Mouse (Mus musculus) forebrain, embryonic 11.5 days (tissue): ENCODE measurements around the gene Zbtb3. TPM values are rescaled to one million over a fixed set of nuclear protein-coding genes. Genes with fewer than 3 reads are reported as not detected.

ENCODE experiments used
- polyA plus RNA-seq: library from polyadenylated mRNA; unstranded; fragments of >200 nt; fragmentation: Nextera tagmentation; extraction: Ambion mirVana; gene quantifications from 2 replicates; pipeline ENCODE4 v1.2.1, GENCODE M21; 2014

Zbtb3 gene
- polyA plus RNA-seq, 1 experiment from 2014 or later = 5.9 TPM

Other genes starting within 250 kb of the Zbtb3 start
- 0.16 and 0.41 TPM in 2 replicates for gene Slc22a8, start 211.3 kb upstream of the Zbtb3 start, polyA plus RNA-seq
- gene Slc22a6, start 184.5 kb upstream of the Zbtb3 start, polyA plus RNA-seq = 0.13 and 0.36 TPM in 2 replicates
- 0.13 TPM in 1 of 2 replicates, not detected in the other for gene Chrm1, start 138.8 kb upstream of the Zbtb3 start, polyA plus RNA-seq
- gene Slc3a2, start 79.2 kb upstream of the Zbtb3 start, polyA plus RNA-seq = 132 and 143 TPM in 2 replicates
- 79.5 and 89.2 TPM in 2 replicates for gene Wdr74, start 66.7 kb upstream of the Zbtb3 start, polyA plus RNA-seq
- gene 1700092M07Rik, start 61.8 kb upstream of the Zbtb3 start, polyA plus RNA-seq = 2.3 and 3.1 TPM in 2 replicates
- 88.4 and 93.8 TPM in 2 replicates for gene Stx5a, start 61.1 kb upstream of the Zbtb3 start, polyA plus RNA-seq
- gene Nxf1, start 45.5 kb upstream of the Zbtb3 start, polyA plus RNA-seq = 238 and 247 TPM in 2 replicates
- gene Tmem223, start 31.6 kb upstream of the Zbtb3 start, polyA plus RNA-seq = 181 and 182 TPM in 2 replicates
- 38.9 and 49.8 TPM in 2 replicates for gene Tmem179b, start 28.1 kb upstream of the Zbtb3 start, polyA plus RNA-seq
- 30.9 and 36.7 TPM in 2 replicates for gene Taf6l, start 16.1 kb upstream of the Zbtb3 start, polyA plus RNA-seq
- gene Polr2g, start 4.0 kb upstream of the Zbtb3 start, polyA plus RNA-seq = 151 and 156 TPM in 2 replicates
- 75.7 and 80.8 TPM in 2 replicates for gene Ttc9c, start 16.8 kb downstream of the Zbtb3 start, polyA plus RNA-seq
- gene Hnrnpul2, start 17.5 kb downstream of the Zbtb3 start, polyA plus RNA-seq = 6.7 and 7.8 TPM in 2 replicates
- not detected in 2 replicates for gene AC129217.1, start 27.2 kb downstream of the Zbtb3 start, polyA plus RNA-seq
- 55.0 and 56.3 TPM in 2 replicates for gene Bscl2, start 34.9 kb downstream of the Zbtb3 start, polyA plus RNA-seq
- gene Gng3, start 36.6 kb downstream of the Zbtb3 start, polyA plus RNA-seq = 83.4 and 92.6 TPM in 2 replicates
- gene Lrrn4cl, start 48.2 kb downstream of the Zbtb3 start, polyA plus RNA-seq = 0.13 and 0.35 TPM in 2 replicates
- 178 and 181 TPM in 2 replicates for gene Ubxn1, start 68.9 kb downstream of the Zbtb3 start, polyA plus RNA-seq
- 50.1 and 52.9 TPM in 2 replicates for gene Uqcc3, start 78.4 kb downstream of the Zbtb3 start, polyA plus RNA-seq
- gene Lbhd1, start 81.2 kb downstream of the Zbtb3 start, polyA plus RNA-seq = 110 and 112 TPM in 2 replicates
- gene Gm49403, start 81.4 kb downstream of the Zbtb3 start, polyA plus RNA-seq = not detected in 2 replicates
- 124 and 131 TPM in 2 replicates for gene 1810009A15Rik, start 86.3 kb downstream of the Zbtb3 start, polyA plus RNA-seq
- not detected in 2 replicates for gene Gm49416, start 86.4 kb downstream of the Zbtb3 start, polyA plus RNA-seq
- 47.7 and 50.9 TPM in 2 replicates for gene Ints5, start 90.5 kb downstream of the Zbtb3 start, polyA plus RNA-seq
- 119 and 120 TPM in 2 replicates for gene Ganab, start 95.5 kb downstream of the Zbtb3 start, polyA plus RNA-seq
- 55.0 and 57.2 TPM in 2 replicates for gene B3gat3, start 117.8 kb downstream of the Zbtb3 start, polyA plus RNA-seq
- gene Rom1, start 126.8 kb downstream of the Zbtb3 start, polyA plus RNA-seq = 1.7 and 1.8 TPM in 2 replicates
- 11.2 and 12.2 TPM in 2 replicates for gene Eml3, start 127.0 kb downstream of the Zbtb3 start, polyA plus RNA-seq
- gene Mta2, start 139.3 kb downstream of the Zbtb3 start, polyA plus RNA-seq = 62.6 and 63.2 TPM in 2 replicates
- 34.4 and 35.5 TPM in 2 replicates for gene Tut1, start 151.3 kb downstream of the Zbtb3 start, polyA plus RNA-seq
- 467 and 472 TPM in 2 replicates for gene Eef1g, start 164.5 kb downstream of the Zbtb3 start, polyA plus RNA-seq
- gene Ahnak, start 186.7 kb downstream of the Zbtb3 start, polyA plus RNA-seq = 7.1 and 7.3 TPM in 2 replicates